Mouse (Mus musculus) yolk sac, embryonic 10.5 days (tissue): ENCODE measurements around the gene Ano2.

Source experiments
- DNase-seq: peaks from one replicate; pipeline ENCODE4 v3.0.0-alpha.2; 2017; ENCODE audit warnings: low spot score

Ano2 gene

GRCm38 (mm10) chr6:125914446-125914845, 224.2 kb downstream of the Ano2 start:
- DNase-seq = no peak

GRCm38 (mm10) chr6:125922746-125923145, 232.5 kb downstream of the Ano2 start:
- DNase-seq = no peak

GRCm38 (mm10) chr6:125924979-125925378, 234.8 kb downstream of the Ano2 start:
- DNase-seq = no peak

- no peak for DNase-seq
These were observed 235.6 kb downstream of the Ano2 start for GRCm38 (mm10) chr6:125925861-125926260.

GRCm38 (mm10) chr6:125931926-125932325, 241.7 kb downstream of the Ano2 start:
- DNase-seq = no peak

GRCm38 (mm10) chr6:125954965-125955364, 264.7 kb downstream of the Ano2 start:
- DNase-seq = peak; percentile 11

- no peak for DNase-seq
These were observed 283.3 kb downstream of the Ano2 start for GRCm38 (mm10) chr6:125973551-125973950.

- no peak for DNase-seq
These were observed 285.7 kb downstream of the Ano2 start for GRCm38 (mm10) chr6:125975788-125976465.

GRCm38 (mm10) chr6:125979601-125980000, 289.4 kb downstream of the Ano2 start:
- DNase-seq = no peak

- no peak for DNase-seq
These were observed 293.8 kb downstream of the Ano2 start for GRCm38 (mm10) chr6:125984050-125984449.

- DNase-seq = no peak
These were observed 302.5 kb downstream of the Ano2 start for GRCm38 (mm10) chr6:125992731-125993130.

- DNase-seq = peak; percentile 9
These were observed 311.6 kb downstream of the Ano2 start for GRCm38 (mm10) chr6:126001797-126002196.

GRCm38 (mm10) chr6:126003002-126003742, 313.0 kb downstream of the Ano2 start:
- DNase-seq = peak; percentile 80

- no peak for DNase-seq
These were observed 316.4 kb downstream of the Ano2 start for GRCm38 (mm10) chr6:126006647-126007046.

GRCm38 (mm10) chr6:126009083-126009482, 318.9 kb downstream of the Ano2 start:
- DNase-seq = no peak

- no peak for DNase-seq
These were observed 326.8 kb downstream of the Ano2 start for GRCm38 (mm10) chr6:126016991-126017390.

- no peak for DNase-seq
These were observed 328.2 kb downstream of the Ano2 start for GRCm38 (mm10) chr6:126018411-126018810.

GRCm38 (mm10) chr6:126033693-126034402, 343.6 kb downstream of the Ano2 start:
- DNase-seq = no peak

- DNase-seq = no peak
These were observed 344.1 kb downstream of the Ano2 start for GRCm38 (mm10) chr6:126034403-126034724.

- DNase-seq = no peak
These were observed 344.5 kb downstream of the Ano2 start for GRCm38 (mm10) chr6:126034728-126035127.

- DNase-seq = no peak
These were observed 345.4 kb downstream of the Ano2 start for GRCm38 (mm10) chr6:126035621-126036020.

GRCm38 (mm10) chr6:126045931-126046330, 355.7 kb downstream of the Ano2 start:
- DNase-seq = peak; percentile 9

- DNase-seq = no peak
These were observed 358.0 kb downstream of the Ano2 start for GRCm38 (mm10) chr6:126048206-126048605.
